Mouse (Mus musculus) thymus, postnatal 14 days (tissue): ENCODE measurements around the gene AI597479.
A peak's percentile ranks its signal among the peaks of the same experiment; 100 is the strongest.
"Not testable (repeated sequence)": the region's sequence is repeated elsewhere in the genome, so short reads cannot be mapped to it uniquely, and the experiment has no call there.

Experiments used
- DNase-seq: peaks from one replicate; pipeline ENCODE4 v3.0.0; 2021

AI597479 gene

GRCm38 (mm10) chr1:43127196-43127595 is 28.7 kb downstream of the AI597479 start:
- no peak for DNase-seq

- DNase-seq = no peak
Observed at GRCm38 (mm10) chr1:43127820-43128610, 29.5 kb downstream of the AI597479 start.

GRCm38 (mm10) chr1:43130219-43130981 is 31.9 kb downstream of the AI597479 start:
- no peak for DNase-seq

- DNase-seq = no peak
Observed at GRCm38 (mm10) chr1:43131591-43131990, 33.1 kb downstream of the AI597479 start.

- DNase-seq = not testable (repeated sequence)
Observed at GRCm38 (mm10) chr1:43136488-43137029, 38.0 kb downstream of the AI597479 start.

GRCm38 (mm10) chr1:43137334-43137733 is 38.8 kb downstream of the AI597479 start:
- DNase-seq = no peak

GRCm38 (mm10) chr1:43138268-43138812 is 39.8 kb downstream of the AI597479 start:
- no peak for DNase-seq

- DNase-seq = peak; percentile 88
Observed at GRCm38 (mm10) chr1:43139587-43140266, 41.2 kb downstream of the AI597479 start.

GRCm38 (mm10) chr1:43141555-43141961 is 43.0 kb downstream of the AI597479 start:
- no peak for DNase-seq

- no peak for DNase-seq
Observed at GRCm38 (mm10) chr1:43142849-43143248, 44.3 kb downstream of the AI597479 start.

GRCm38 (mm10) chr1:43143284-43143683 is 44.8 kb downstream of the AI597479 start:
- DNase-seq = peak; percentile 18

GRCm38 (mm10) chr1:43143791-43144190 is 45.3 kb downstream of the AI597479 start:
- no peak for DNase-seq

GRCm38 (mm10) chr1:43144338-43144906 is 45.9 kb downstream of the AI597479 start:
- no peak for DNase-seq

- DNase-seq = no peak
Observed at GRCm38 (mm10) chr1:43145388-43145787, 46.9 kb downstream of the AI597479 start.

- DNase-seq = no peak
Observed at GRCm38 (mm10) chr1:43147474-43147873, 49.0 kb downstream of the AI597479 start.

- DNase-seq = no peak
Observed at GRCm38 (mm10) chr1:43150225-43150624, 51.7 kb downstream of the AI597479 start.

- no peak for DNase-seq
Observed at GRCm38 (mm10) chr1:43152626-43153025, 54.1 kb downstream of the AI597479 start.

GRCm38 (mm10) chr1:43153538-43153937 is 55.0 kb downstream of the AI597479 start:
- DNase-seq = no peak

- no peak for DNase-seq
Observed at GRCm38 (mm10) chr1:43154491-43154890, 56.0 kb downstream of the AI597479 start.

GRCm38 (mm10) chr1:43157907-43158306 is 59.4 kb downstream of the AI597479 start:
- no peak for DNase-seq

GRCm38 (mm10) chr1:43159429-43159828 is 60.9 kb downstream of the AI597479 start:
- DNase-seq = no peak

- DNase-seq = no peak
Observed at GRCm38 (mm10) chr1:43162394-43162793, 63.9 kb downstream of the AI597479 start.

GRCm38 (mm10) chr1:43163084-43163466 is 64.6 kb downstream of the AI597479 start:
- DNase-seq = no peak
